Mouse (Mus musculus) bone marrow, adult 2 months (tissue): ENCODE results near the gene Meis2.

Experiments used
- CTCF ChIP-seq: fragments of 200-500 bp; IDR thresholded peaks from 2 replicates; pipeline ENCODE4 v1.5.1; 2011; ENCODE audit warnings: low read length, control low read depth; ENCODE audit not compliant: control insufficient read depth, insufficient read depth
- POLR2A ChIP-seq: fragments of 200-500 bp; IDR thresholded peaks from 2 replicates; pipeline ENCODE4 v1.6.1; 2011; ENCODE audit warnings: low read depth, mild to moderate bottlenecking, control low read depth, low read length, borderline replicate concordance; ENCODE audit not compliant: control insufficient read depth

GRCm38 (mm10) chr2:116074061-116074460 lies 8.4 kb upstream of the Meis2 start:
- no peak for TF ChIP-seq POLR2A
- no peak for TF ChIP-seq CTCF
